Mouse (Mus musculus) liver, embryonic 11.5 days (tissue): ENCODE measurements around the gene Cavin2. TPM values are rescaled to one million over a fixed set of nuclear protein-coding genes. Genes with fewer than 3 reads are reported as not detected.

Experiments
- ATAC-seq: fragments of 200-750 bp; cut with Nextera tagmentation; replicated peaks from 2 replicates; pipeline ENCODE4 v1.8.0; 2017; ENCODE audit warnings: moderate number of reproducible peaks, mild to moderate bottlenecking, moderate TSS enrichment, moderate library complexity; ENCODE audit not compliant: low FRiP score
- DNase-seq: peaks from one replicate; pipeline ENCODE4 v3.0.0-alpha.2; 2017; ENCODE audit warnings: low spot score
- H3K27ac ChIP-seq: fragments of 300-500 bp; sonication (generic); 2 replicates; pipeline ENCODE4 v1.5.1; 2014; ENCODE audit warnings: mild to moderate bottlenecking, low read depth, low read length, control low read depth
- H3K27me3 ChIP-seq: fragments of 300-500 bp; sonication (generic); replicated peaks from 2 replicates; pipeline ENCODE4 v1.6.1; 2014; ENCODE audit warnings: low read length, mixed read lengths; ENCODE audit not compliant: control insufficient read depth, insufficient read depth
- H3K36me3 ChIP-seq: fragments of 300-500 bp; sonication (generic); 2 replicates; pipeline ENCODE4 v1.6.1; 2014; ENCODE audit warnings: mild to moderate bottlenecking, low read length, moderate library complexity, mixed read lengths; ENCODE audit not compliant: control insufficient read depth, insufficient read depth
- H3K4me1 ChIP-seq: fragments of 300-500 bp; sonication (generic); replicated peaks from 2 replicates; pipeline ENCODE4 v1.6.1; 2014; ENCODE audit warnings: low read length, mixed read lengths; ENCODE audit not compliant: control insufficient read depth, insufficient read depth
- H3K4me2 ChIP-seq: fragments of 300-500 bp; sonication (generic); 2 replicates; pipeline ENCODE4 v1.6.1; 2014; ENCODE audit warnings: mild to moderate bottlenecking, control low read depth, moderate library complexity
- H3K4me3 ChIP-seq: fragments of 300-500 bp; sonication (generic); 2 replicates; pipeline ENCODE4 v1.5.1; 2014; ENCODE audit warnings: low read depth, low read length, control low read depth
- H3K9ac ChIP-seq: fragments of 300-500 bp; sonication (generic); 2 replicates; pipeline ENCODE4 v1.6.1; 2014; ENCODE audit warnings: low read depth, low read length, control low read depth
- H3K9me3 ChIP-seq: fragments of 300-500 bp; sonication (generic); 2 replicates; pipeline ENCODE4 v1.6.1; 2016; ENCODE audit warnings: low read length, inconsistent platforms, mixed read lengths; ENCODE audit not compliant: control insufficient read depth
- WGBS: fragments of 180-500 bp; shearing (Covaris S2); extraction: QIAGEN DNeasy Blood & Tissue Kit; methylation state at CpG from one replicate; pipeline ENCODE4 v1.1.7; 2014; 5-methylcytosine and 5-hydroxymethylcytosine counted together
- polyA plus RNA-seq: library from polyadenylated mRNA; unstranded; fragments of >200 nt; fragmentation: Nextera tagmentation; extraction: Ambion mirVana; gene quantifications from 2 replicates; pipeline ENCODE4 v1.2.1, GENCODE M21; 2014

The Cavin2 gene
- polyA plus RNA-seq, result 31.1 and 34.5 TPM in 2 replicates

GRCm38 (mm10) chr1:51288755-51289619 lies at the start of gene Cavin2:
TSS of gene Cavin2 (plus strand) at chr1:51289126.
- peak; percentile 39 for DNase-seq
- peak within 1 kb of the TSS; percentile 34 for H3K4me3 ChIP-seq
- WGBS, result 56% methylated on average over 17 of the region's 17 CpGs

GRCm38 (mm10) chr1:51241311-51241986 lies 47.5 kb upstream of the Cavin2 start:
- H3K36me3 ChIP-seq, result no peaks in the 10 kb centered on the region
- H3K27ac ChIP-seq, result no peak overlapping the region
- no peak overlapping the region for H3K4me2 ChIP-seq
- H3K4me3 ChIP-seq, result no peak overlapping the region
- DNase-seq, result no peak
- no peaks in the 10 kb centered on the region for H3K27me3 ChIP-seq
- H3K9me3 ChIP-seq, result no peaks in the 10 kb centered on the region
- H3K9ac ChIP-seq, result no peak overlapping the region
- WGBS, result 62% methylated on average over 3 of the region's 3 CpGs
- no peaks in the 10 kb centered on the region for H3K4me1 ChIP-seq
- no peak for ATAC-seq

More at GRCm38 (mm10) chr1:51288755-51289619, at the start of gene Cavin2:
- Histone ChIP-seq H3K36me3 (no peaks in the 10 kb centered on the region), H3K9me3 (no peaks in the 10 kb centered on the region), H3K9ac (peak within 1 kb of the TSS; percentile 44), H3K27me3 (no peaks in the 10 kb centered on the region), H3K4me2 (peak within 1 kb of the TSS; percentile 51), H3K4me1 (no peaks in the 10 kb centered on the region; the same call in 1 of the 2 replicates), H3K27ac (peak within 1 kb of the TSS; percentile 70)
- ATAC-seq, result peak; percentile 72

GRCm38 (mm10) chr1:51243294-51243693 lies 45.6 kb upstream of the Cavin2 start:
- no peaks in the 10 kb centered on the region for H3K27me3 ChIP-seq
- 79% methylated on average over 3 of the region's 3 CpGs for WGBS

GRCm38 (mm10) chr1:51243869-51244268 lies 45.1 kb upstream of the Cavin2 start:
- Histone ChIP-seq H3K9ac (no peak overlapping the region), H3K27ac (no peak overlapping the region), H3K36me3 (no peaks in the 10 kb centered on the region), H3K4me1 (no peaks in the 10 kb centered on the region), H3K27me3 (no peaks in the 10 kb centered on the region), H3K4me3 (no peak overlapping the region), H3K4me2 (no peak overlapping the region), H3K9me3 (no peaks in the 10 kb centered on the region)
- WGBS, result 74% methylated on average over 3 of the region's 3 CpGs
- no peak for DNase-seq
- ATAC-seq, result no peak

More at GRCm38 (mm10) chr1:51243294-51243693, 45.6 kb upstream of the Cavin2 start:
- Histone ChIP-seq H3K36me3 (no peaks in the 10 kb centered on the region), H3K27ac (no peak overlapping the region), H3K9me3 (no peaks in the 10 kb centered on the region), H3K4me2 (no peak overlapping the region), H3K9ac (no peak overlapping the region), H3K4me1 (no peaks in the 10 kb centered on the region), H3K4me3 (no peak overlapping the region)
- no peak for DNase-seq
- ATAC-seq, result no peak

- DNase-seq, result no peak
- H3K9ac ChIP-seq, result no peak overlapping the region
- WGBS, result 59% methylated on average over 3 of the region's 3 CpGs
- no peaks in the 10 kb centered on the region for H3K4me1 ChIP-seq
- no peak for ATAC-seq
- H3K4me3 ChIP-seq, result no peak overlapping the region
- H3K27ac ChIP-seq, result no peak overlapping the region
- H3K9me3 ChIP-seq, result no peaks in the 10 kb centered on the region
- H3K4me2 ChIP-seq, result no peak overlapping the region
- H3K36me3 ChIP-seq, result no peaks in the 10 kb centered on the region
- H3K27me3 ChIP-seq, result no peaks in the 10 kb centered on the region
These were observed 43.5 kb upstream of the Cavin2 start for GRCm38 (mm10) chr1:51245381-51245780.

GRCm38 (mm10) chr1:51250302-51250701 lies 38.6 kb upstream of the Cavin2 start:
- Histone ChIP-seq H3K27me3 (no peaks in the 10 kb centered on the region), H3K4me2 (no peak overlapping the region), H3K4me1 (no peaks in the 10 kb centered on the region), H3K36me3 (no peaks in the 10 kb centered on the region), H3K9me3 (no peaks in the 10 kb centered on the region), H3K9ac (no peak overlapping the region), H3K27ac (no peak overlapping the region), H3K4me3 (no peak overlapping the region)
- WGBS, result 83% methylated on average over 5 of the region's 5 CpGs
- ATAC-seq, result no peak
- no peak for DNase-seq

GRCm38 (mm10) chr1:51265118-51265800 lies 23.7 kb upstream of the Cavin2 start:
- Histone ChIP-seq H3K9me3 (no peaks in the 10 kb centered on the region), H3K27ac (no peak overlapping the region), H3K4me3 (no peak overlapping the region), H3K9ac (no peak overlapping the region), H3K36me3 (no peaks in the 10 kb centered on the region), H3K4me2 (no peak overlapping the region), H3K4me1 (no peaks in the 10 kb centered on the region; the same call in 1 of the 2 replicates), H3K27me3 (no peaks in the 10 kb centered on the region)
- DNase-seq, result no peak
- ATAC-seq, result no peak
- WGBS, result 43% methylated on average over 5 of the region's 5 CpGs

GRCm38 (mm10) chr1:51265926-51266325 lies 23.0 kb upstream of the Cavin2 start:
- no peak overlapping the region for H3K4me2 ChIP-seq
- WGBS, result 20% methylated on average over 2 of the region's 2 CpGs
- H3K36me3 ChIP-seq, result no peaks in the 10 kb centered on the region
- H3K9ac ChIP-seq, result no peak overlapping the region
- no peaks in the 10 kb centered on the region for H3K27me3 ChIP-seq
- DNase-seq, result no peak
- no peak overlapping the region for H3K27ac ChIP-seq
- H3K4me3 ChIP-seq, result no peak overlapping the region
- ATAC-seq, result peak; percentile 64
- no peaks in the 10 kb centered on the region; the same call in 1 of the 2 replicates for H3K4me1 ChIP-seq
- no peaks in the 10 kb centered on the region for H3K9me3 ChIP-seq
